Mouse (Mus musculus) ovary, adult 18-20 months (tissue): ENCODE results near the gene Gm20388.

ENCODE experiments used
- DNase-seq: peaks from one replicate; pipeline ENCODE4 v3.0.0; 2022; ENCODE audit warnings: low spot score, mixed read lengths

Gene Gm20388

GRCm38 (mm10) chr8:120045471-120045870 is 134.8 kb downstream of the Gm20388 start:
- no peak for DNase-seq

- DNase-seq = peak; percentile 86
These were observed 135.8 kb downstream of the Gm20388 start for GRCm38 (mm10) chr8:120046258-120047020.

GRCm38 (mm10) chr8:120049949-120050348 is 139.3 kb downstream of the Gm20388 start:
- no peak for DNase-seq

- no peak for DNase-seq
These were observed 139.7 kb downstream of the Gm20388 start for GRCm38 (mm10) chr8:120050376-120050775.

- DNase-seq = no peak
These were observed 140.4 kb downstream of the Gm20388 start for GRCm38 (mm10) chr8:120051006-120051405.

GRCm38 (mm10) chr8:120051908-120052307 is 141.3 kb downstream of the Gm20388 start:
- DNase-seq = no peak

GRCm38 (mm10) chr8:120052318-120052717 is 141.7 kb downstream of the Gm20388 start:
- no peak for DNase-seq

GRCm38 (mm10) chr8:120054833-120055232 is 144.2 kb downstream of the Gm20388 start:
- no peak for DNase-seq

GRCm38 (mm10) chr8:120057078-120057477 is 146.4 kb downstream of the Gm20388 start:
- DNase-seq = no peak

GRCm38 (mm10) chr8:120062742-120063141 is 152.1 kb downstream of the Gm20388 start:
- DNase-seq = no peak

GRCm38 (mm10) chr8:120063326-120063725 is 152.7 kb downstream of the Gm20388 start:
- DNase-seq = no peak

GRCm38 (mm10) chr8:120065611-120066010 is 155.0 kb downstream of the Gm20388 start:
- DNase-seq = no peak

- DNase-seq = peak; percentile 57
These were observed 155.6 kb downstream of the Gm20388 start for GRCm38 (mm10) chr8:120066226-120066625.

GRCm38 (mm10) chr8:120067936-120068668 is 157.5 kb downstream of the Gm20388 start:
- DNase-seq = no peak

GRCm38 (mm10) chr8:120071684-120072083 is 161.0 kb downstream of the Gm20388 start:
- DNase-seq = peak; percentile 54

GRCm38 (mm10) chr8:120072259-120072658 is 161.6 kb downstream of the Gm20388 start:
- DNase-seq = peak; percentile 57

- no peak for DNase-seq
These were observed 162.2 kb downstream of the Gm20388 start for GRCm38 (mm10) chr8:120072827-120073226.

GRCm38 (mm10) chr8:120074516-120074915 is 163.9 kb downstream of the Gm20388 start:
- no peak for DNase-seq

- DNase-seq = no peak
These were observed 164.7 kb downstream of the Gm20388 start for GRCm38 (mm10) chr8:120075347-120075746.

- DNase-seq = peak; percentile 46
These were observed 167.4 kb downstream of the Gm20388 start for GRCm38 (mm10) chr8:120078080-120078479.

GRCm38 (mm10) chr8:120079361-120079760 is 168.7 kb downstream of the Gm20388 start:
- DNase-seq = no peak

GRCm38 (mm10) chr8:120083261-120083660 is 172.6 kb downstream of the Gm20388 start:
- DNase-seq = no peak

GRCm38 (mm10) chr8:120084783-120085182 is 174.1 kb downstream of the Gm20388 start:
- no peak for DNase-seq
